Mouse (Mus musculus): Measurements from ENCODE around the gene Gabrp. TPM values are rescaled to one million over a fixed set of nuclear protein-coding genes. Genes with fewer than 3 reads are reported as not detected.

The Gabrp gene
- polyA plus RNA-seq, 2 experiments, result 9.2 to 17.0 TPM

DNA sequence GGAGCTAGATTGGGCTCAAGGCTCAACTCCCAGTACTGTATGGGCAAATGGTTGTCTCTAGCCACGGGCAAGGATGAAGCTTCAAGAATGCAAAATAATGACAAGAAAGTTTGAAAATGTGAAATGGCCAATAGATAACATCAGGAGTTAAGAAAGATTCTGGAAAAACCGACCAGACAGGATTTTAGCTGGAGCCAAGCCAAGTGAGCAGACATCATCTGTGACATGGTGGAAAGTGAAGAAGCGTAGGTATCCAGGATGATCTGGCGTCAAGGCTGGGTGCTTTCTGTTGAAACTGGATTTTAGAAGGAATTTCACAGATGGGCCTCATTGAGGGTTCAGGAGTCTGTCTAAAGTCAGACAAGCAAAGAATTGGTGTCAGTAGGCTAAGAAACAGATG, 20.2 kb upstream of the Gabrp start, which contains the start of gene D130052B06Rik:
Gene D130052B06Rik, plus strand, starts transcription at position 317 of the 400 bp plus-strand sequence.
- peak; percentile 44 for DNase-seq (ENCODE audit: low spot score)
- Histone ChIP-seq H3K4me3 (replicated peaks; ENCODE audit: low read length) (no peak within 1 kb of the TSS), H3K27ac (replicated peaks; ENCODE audit: low read depth, low read length) (no peak within 1 kb of the TSS), H3K27me3 (ENCODE audit: control insufficient read depth, insufficient read depth, low read length) (no peaks in the 10 kb centered on the region), H3K4me1 (ENCODE audit: control insufficient read depth, insufficient read depth, low read length) (no peaks in the 10 kb centered on the region), H3K9me3 (ENCODE audit: control insufficient read depth, low read length) (no peaks in the 10 kb centered on the region), H3K9ac (ENCODE audit: low read depth, low read length, severe bottlenecking) (no peak within 1 kb of the TSS), H3K4me2 (replicated peaks; ENCODE audit: low read depth, low read length, severe bottlenecking) (no peak within 1 kb of the TSS), H3K36me3 (ENCODE audit: control insufficient read depth, insufficient read depth, low read length) (no peaks in the 10 kb centered on the region)
- 72% methylated on average over 4 of the region's 4 CpGs for WGBS
- TF ChIP-seq POLR2A (IDR thresholded peaks at IDR 0.05; ENCODE audit: borderline replicate concordance, extremely low read depth, insufficient read depth, insufficient read length), result no peak
- ATAC-seq (ENCODE audit: low FRiP score, low read depth), result no peak

DNA sequence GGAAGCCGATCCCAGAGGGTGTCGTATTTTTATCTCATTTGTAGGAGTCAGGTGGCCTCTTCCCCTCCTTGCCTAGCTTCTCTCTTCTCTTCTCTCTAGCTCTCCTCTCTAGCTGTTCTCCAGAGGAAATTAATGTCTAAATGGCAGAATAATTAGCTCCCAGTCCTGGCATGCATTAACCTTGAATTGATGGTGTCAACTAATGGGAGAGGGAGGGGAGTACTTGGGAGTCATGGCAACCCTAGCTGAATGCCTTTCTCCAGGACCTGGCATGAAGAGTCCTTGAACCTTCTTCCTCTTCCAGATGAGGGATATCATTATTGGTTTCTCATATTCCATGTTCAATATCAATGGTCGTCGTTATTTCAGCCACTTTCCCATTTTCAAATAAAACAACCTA, 17.9 kb upstream of the Gabrp start:
- 77% methylated on average over 4 of the region's 4 CpGs for WGBS
- DNase-seq (ENCODE audit: low spot score) (no peak), ATAC-seq (ENCODE audit: low FRiP score, low read depth) (no peak)
- no peak overlapping the region for H3K9ac ChIP-seq (ENCODE audit: low read depth, low read length, severe bottlenecking)
- no peaks in the 10 kb centered on the region for H3K9me3 ChIP-seq (ENCODE audit: control insufficient read depth, low read length)
- H3K4me3 ChIP-seq (replicated peaks; ENCODE audit: low read length), result no peak overlapping the region
- H3K27ac ChIP-seq (replicated peaks; ENCODE audit: low read depth, low read length), result no peak overlapping the region
- H3K4me2 ChIP-seq (replicated peaks; ENCODE audit: low read depth, low read length, severe bottlenecking), result no peak overlapping the region
- no peak for TF ChIP-seq POLR2A (IDR thresholded peaks at IDR 0.05; ENCODE audit: borderline replicate concordance, extremely low read depth, insufficient read depth, insufficient read length)
- H3K36me3 ChIP-seq (ENCODE audit: control insufficient read depth, insufficient read depth, low read length), result no peaks in the 10 kb centered on the region
- no peaks in the 10 kb centered on the region for H3K4me1 ChIP-seq (ENCODE audit: control insufficient read depth, insufficient read depth, low read length)
- H3K27me3 ChIP-seq (ENCODE audit: control insufficient read depth, insufficient read depth, low read length), result no peaks in the 10 kb centered on the region

DNA sequence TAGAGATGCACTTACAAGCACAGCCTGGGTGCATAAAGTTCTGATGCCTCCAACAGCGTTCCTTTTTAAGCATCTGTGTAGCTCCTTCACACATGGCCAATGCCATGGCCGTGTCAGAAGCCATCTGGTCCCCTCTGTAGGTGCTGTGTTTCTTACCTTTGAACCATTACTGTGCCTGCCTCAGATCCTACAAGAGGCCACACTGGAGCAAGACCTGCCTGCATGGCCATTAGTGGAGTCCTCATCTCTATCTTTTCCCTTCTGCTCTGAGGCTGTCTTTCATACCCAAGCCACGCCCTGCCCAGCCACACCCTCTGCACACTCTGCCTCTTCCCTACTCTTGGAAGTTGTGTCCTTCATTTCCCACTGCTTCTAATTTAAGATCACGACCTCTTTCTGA, 14.1 kb upstream of the Gabrp start:
- no peak overlapping the region for H3K27ac ChIP-seq (replicated peaks; ENCODE audit: low read depth, low read length)
- H3K4me3 ChIP-seq (replicated peaks; ENCODE audit: low read length), result no peak overlapping the region
- no peaks in the 10 kb centered on the region for H3K4me1 ChIP-seq (ENCODE audit: control insufficient read depth, insufficient read depth, low read length)
- 83% methylated on average over 4 of the region's 4 CpGs for WGBS
- no peaks in the 10 kb centered on the region for H3K9me3 ChIP-seq (ENCODE audit: control insufficient read depth, low read length)
- no peak for TF ChIP-seq POLR2A (IDR thresholded peaks at IDR 0.05; ENCODE audit: borderline replicate concordance, extremely low read depth, insufficient read depth, insufficient read length)
- no peak overlapping the region for H3K9ac ChIP-seq (ENCODE audit: low read depth, low read length, severe bottlenecking)
- no peaks in the 10 kb centered on the region for H3K36me3 ChIP-seq (ENCODE audit: control insufficient read depth, insufficient read depth, low read length)
- no peak overlapping the region for H3K4me2 ChIP-seq (replicated peaks; ENCODE audit: low read depth, low read length, severe bottlenecking)
- ATAC-seq (ENCODE audit: low FRiP score, low read depth) (no peak), DNase-seq (ENCODE audit: low spot score) (no peak)
- no peaks in the 10 kb centered on the region for H3K27me3 ChIP-seq (ENCODE audit: control insufficient read depth, insufficient read depth, low read length)

DNA sequence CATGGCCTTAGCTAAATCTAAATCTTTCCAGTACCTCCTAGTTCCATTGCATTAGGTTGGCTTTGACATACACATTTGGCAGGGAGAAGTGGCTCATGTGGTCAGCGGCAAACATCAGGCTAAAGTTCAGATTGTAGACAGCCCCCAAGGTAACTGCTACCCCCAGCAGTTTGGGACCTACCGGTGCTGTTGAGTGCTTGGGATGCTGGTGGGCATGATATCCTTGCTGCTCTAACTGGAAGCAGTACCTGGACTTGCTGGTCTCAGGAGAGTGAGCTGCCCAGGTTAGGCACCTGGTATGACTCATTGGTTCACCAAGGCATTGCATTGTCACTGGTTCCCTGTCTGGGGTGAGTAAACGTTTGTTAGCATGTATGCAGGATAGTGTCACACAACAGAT, 12.0 kb upstream of the Gabrp start:
- Histone ChIP-seq H3K9ac (ENCODE audit: low read depth, low read length, severe bottlenecking) (no peak overlapping the region), H3K27me3 (ENCODE audit: control insufficient read depth, insufficient read depth, low read length) (no peaks in the 10 kb centered on the region), H3K4me2 (replicated peaks; ENCODE audit: low read depth, low read length, severe bottlenecking) (no peak overlapping the region), H3K27ac (replicated peaks; ENCODE audit: low read depth, low read length) (no peak overlapping the region), H3K9me3 (ENCODE audit: control insufficient read depth, low read length) (no peaks in the 10 kb centered on the region), H3K4me3 (replicated peaks; ENCODE audit: low read length) (no peak overlapping the region), H3K36me3 (ENCODE audit: control insufficient read depth, insufficient read depth, low read length) (no peaks in the 10 kb centered on the region), H3K4me1 (ENCODE audit: control insufficient read depth, insufficient read depth, low read length) (no peaks in the 10 kb centered on the region)
- ATAC-seq (ENCODE audit: low FRiP score, low read depth), result no peak
- no peak for TF ChIP-seq POLR2A (IDR thresholded peaks at IDR 0.05; ENCODE audit: borderline replicate concordance, extremely low read depth, insufficient read depth, insufficient read length)
- WGBS, result 87% methylated on average over 3 of the region's 3 CpGs
- no peak for DNase-seq (ENCODE audit: low spot score)

DNA sequence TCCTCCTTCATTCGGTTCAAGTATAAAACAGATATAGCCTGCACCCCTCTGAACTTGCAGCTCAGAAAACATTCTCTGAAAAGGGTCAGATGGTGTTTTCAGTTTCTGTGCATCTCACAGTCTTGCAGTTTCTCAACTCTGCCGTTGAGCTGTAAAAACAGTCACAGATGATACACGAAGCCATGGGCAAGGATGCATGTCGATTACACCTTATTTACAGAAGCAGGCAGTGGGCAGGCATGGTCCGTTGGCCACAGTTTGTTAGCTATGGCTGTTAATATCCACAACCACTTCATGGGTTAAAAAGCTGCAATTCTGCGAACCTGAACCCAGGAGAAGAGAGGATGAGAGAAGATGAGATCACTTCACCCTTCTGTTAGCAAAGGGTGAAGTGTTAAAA, 7.9 kb upstream of the Gabrp start:
- Histone ChIP-seq H3K9ac (ENCODE audit: low read depth, low read length, severe bottlenecking) (no peak overlapping the region), H3K4me1 (ENCODE audit: control insufficient read depth, insufficient read depth, low read length) (no peaks in the 10 kb centered on the region), H3K9me3 (ENCODE audit: control insufficient read depth, low read length) (no peaks in the 10 kb centered on the region), H3K36me3 (ENCODE audit: control insufficient read depth, insufficient read depth, low read length) (no peaks in the 10 kb centered on the region), H3K27ac (replicated peaks; ENCODE audit: low read depth, low read length) (no peak overlapping the region), H3K4me3 (replicated peaks; ENCODE audit: low read length) (no peak overlapping the region), H3K27me3 (ENCODE audit: control insufficient read depth, insufficient read depth, low read length) (no peaks in the 10 kb centered on the region), H3K4me2 (replicated peaks; ENCODE audit: low read depth, low read length, severe bottlenecking) (no peak overlapping the region)
- 76% methylated on average over 6 of the region's 6 CpGs for WGBS
- no peak for ATAC-seq (ENCODE audit: low FRiP score, low read depth)
- DNase-seq (ENCODE audit: low spot score), result no peak
- no peak for TF ChIP-seq POLR2A (IDR thresholded peaks at IDR 0.05; ENCODE audit: borderline replicate concordance, extremely low read depth, insufficient read depth, insufficient read length)

DNA sequence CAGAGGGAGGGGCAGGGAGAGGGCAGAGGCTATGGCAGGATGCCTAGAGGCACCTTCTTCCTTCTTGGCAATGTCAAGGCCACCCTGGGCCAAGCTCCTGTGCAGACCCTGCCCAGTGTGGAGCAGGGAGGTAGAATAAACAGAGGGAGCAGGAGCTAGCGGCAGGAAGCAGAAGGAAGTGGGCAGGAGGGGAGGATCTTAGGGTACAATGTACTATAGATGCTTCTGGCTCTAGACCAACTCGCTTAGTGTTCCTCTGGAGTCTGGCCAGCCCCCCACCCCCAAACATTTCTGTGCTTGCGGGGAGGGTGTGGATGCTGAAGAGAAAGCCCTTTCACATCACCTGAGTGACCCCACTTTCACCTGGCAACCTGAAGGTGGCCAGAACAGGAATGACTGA, 862 bp upstream of the Gabrp start:
- Histone ChIP-seq H3K36me3 (ENCODE audit: control insufficient read depth, insufficient read depth, low read length) (no peaks in the 10 kb centered on the region), H3K27me3 (ENCODE audit: control insufficient read depth, insufficient read depth, low read length) (no peaks in the 10 kb centered on the region), H3K9ac (ENCODE audit: low read depth, low read length, severe bottlenecking) (no peak overlapping the region), H3K4me1 (ENCODE audit: control insufficient read depth, insufficient read depth, low read length) (no peaks in the 10 kb centered on the region), H3K4me3 (replicated peaks; ENCODE audit: low read length) (no peak overlapping the region), H3K27ac (replicated peaks; ENCODE audit: low read depth, low read length) (no peak overlapping the region), H3K9me3 (ENCODE audit: control insufficient read depth, low read length) (no peaks in the 10 kb centered on the region), H3K4me2 (replicated peaks; ENCODE audit: low read depth, low read length, severe bottlenecking) (no peak overlapping the region)
- ATAC-seq (ENCODE audit: low FRiP score, low read depth) (no peak), DNase-seq (ENCODE audit: low spot score) (no peak)
- 66% methylated on average over 3 of the region's 3 CpGs for WGBS
- TF ChIP-seq POLR2A (IDR thresholded peaks at IDR 0.05; ENCODE audit: borderline replicate concordance, extremely low read depth, insufficient read depth, insufficient read length), result no peak

Data from limb, embryonic 14.5 days (tissue).